Mouse (Mus musculus) macrophage (primary cell): ENCODE results near the gene Prpf8. TPM values are rescaled to one million over a fixed set of nuclear protein-coding genes. Genes with fewer than 3 reads are reported as not detected.

ENCODE experiments used
- H3K27ac ChIP-seq: fragments of 350-480 bp; formaldehyde crosslinking; 2 replicates; pipeline ENCODE4 v1.9.0; 2021
- H3K36me3 ChIP-seq: fragments of 350-480 bp; formaldehyde crosslinking; 2 replicates; pipeline ENCODE4 v1.9.0; 2021; ENCODE audit errors: inconsistent target
- H3K4me3 ChIP-seq: fragments of 350-480 bp; formaldehyde crosslinking; 2 replicates; pipeline ENCODE4 v1.9.0; 2021; ENCODE audit errors: inconsistent target
- H3K79me2 ChIP-seq: fragments of 350-480 bp; formaldehyde crosslinking; 2 replicates; pipeline ENCODE4 v1.9.0; 2021; ENCODE audit errors: inconsistent target
- WGBS: methylation state at CpG from one replicate; pipeline ENCODE4 v1.1.7; 2026; ENCODE audit warnings: inconsistent platforms; ENCODE audit not compliant: missing documents; 5-methylcytosine and 5-hydroxymethylcytosine counted together
- polyA plus RNA-seq: library from polyadenylated mRNA; stranded (reverse); fragments of 250-400 nt; gene quantifications from 3 replicates; pipeline ENCODE4 v1.2.4, GENCODE M21; 2018; ENCODE audit warnings: inconsistent platforms

Prpf8 gene
- polyA plus RNA-seq, 1 experiment from 2014 or later = 86.0 TPM

GRCm38 (mm10) chr11:75462865-75463336 lies 23.7 kb upstream of the Prpf8 start:
- 15% methylated on average over 9 of the region's 9 CpGs for WGBS
- H3K4me3 ChIP-seq = peak overlapping the region; percentile 100
- peaks cover 35% of the 10 kb centered on the region for H3K36me3 ChIP-seq
- H3K79me2 ChIP-seq = peaks cover 42% of the 10 kb centered on the region
- H3K27ac ChIP-seq = peak overlapping the region; percentile 96

DNA sequence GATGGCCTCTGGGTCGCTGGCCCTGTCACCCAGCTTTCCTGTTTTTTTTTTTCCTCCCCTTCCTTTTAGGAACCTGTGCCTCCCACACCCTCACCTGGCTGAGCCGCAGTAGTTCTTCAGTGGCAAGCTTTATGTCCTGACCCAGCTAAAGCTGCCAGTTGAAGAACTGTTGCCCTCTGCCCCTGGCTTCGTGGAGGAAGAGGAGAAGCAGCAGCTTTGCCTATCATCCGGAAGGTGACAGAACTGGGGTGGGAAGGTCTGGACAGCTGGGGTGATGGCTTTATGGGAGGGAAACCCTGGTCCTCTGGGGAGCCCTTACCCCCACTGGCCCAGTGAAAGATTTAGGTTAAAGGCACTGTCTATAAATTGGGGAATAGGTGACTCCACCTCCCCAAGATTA lies 23.0 kb upstream of the Prpf8 start:
- H3K36me3 ChIP-seq = peaks cover 35% of the 10 kb centered on the region
- 0 out of 2 replicates have a peak overlapping the region, but pooled peaks have one; percentile 96 for H3K27ac ChIP-seq
- peak overlapping the region; percentile 100; the same call in 1 of the 2 replicates for H3K4me3 ChIP-seq
- WGBS = 90% methylated on average over 4 of the region's 4 CpGs
- peaks cover 42% of the 10 kb centered on the region for H3K79me2 ChIP-seq

GRCm38 (mm10) chr11:75464417-75464816 lies 22.2 kb upstream of the Prpf8 start:
- Histone ChIP-seq H3K79me2 (peaks cover 42% of the 10 kb centered on the region), H3K36me3 (peaks cover 35% of the 10 kb centered on the region), H3K27ac (no peak overlapping the region), H3K4me3 (no peak overlapping the region)
- WGBS = 91% methylated on average over 4 of the region's 6 CpGs

GRCm38 (mm10) chr11:75465051-75465450 lies 21.6 kb upstream of the Prpf8 start:
- peaks cover 42% of the 10 kb centered on the region for H3K79me2 ChIP-seq
- H3K4me3 ChIP-seq = no peak overlapping the region
- H3K36me3 ChIP-seq = peaks cover 35% of the 10 kb centered on the region
- 68% methylated on average over 6 of the region's 6 CpGs for WGBS
- H3K27ac ChIP-seq = no peak overlapping the region

- WGBS = 98% methylated on average over 4 of the region's 4 CpGs
- Histone ChIP-seq H3K4me3 (no peak overlapping the region), H3K36me3 (peaks cover 35% of the 10 kb centered on the region), H3K79me2 (peaks cover 37% of the 10 kb centered on the region), H3K27ac (no peak overlapping the region)
These were observed 19.7 kb upstream of the Prpf8 start for GRCm38 (mm10) chr11:75466731-75467505.

- no peak overlapping the region for H3K27ac ChIP-seq
These were observed 19.0 kb upstream of the Prpf8 start for GRCm38 (mm10) chr11:75467512-75468215.

DNA sequence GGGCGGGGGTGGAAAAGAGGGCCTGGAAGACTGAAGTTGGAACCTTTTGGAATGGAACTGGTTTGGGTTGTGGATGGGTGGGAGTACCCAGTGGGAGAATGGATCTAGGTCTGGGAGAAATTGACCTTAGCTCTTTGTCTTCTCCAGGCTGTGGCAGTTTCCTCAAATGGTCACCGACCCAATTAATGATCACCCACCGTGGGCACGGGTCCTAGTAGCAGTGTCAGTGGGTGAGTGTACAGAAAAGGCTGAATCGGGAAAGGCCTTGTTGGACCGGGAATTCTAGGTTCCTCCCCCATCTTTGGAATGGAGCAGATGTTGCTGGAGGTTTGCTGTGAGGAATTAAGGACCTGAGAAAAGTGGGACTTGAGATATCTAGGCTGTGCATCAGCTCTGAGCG lies 18.2 kb upstream of the Prpf8 start:
- Histone ChIP-seq H3K4me3 (no peak overlapping the region; the same call in 1 of the 2 replicates), H3K27ac (no peak overlapping the region), H3K36me3 (peaks cover 33% of the 10 kb centered on the region), H3K79me2 (peaks cover 22% of the 10 kb centered on the region)
- 53% methylated on average over 7 of the region's 7 CpGs for WGBS

More at GRCm38 (mm10) chr11:75467512-75468215, 19.0 kb upstream of the Prpf8 start:
- 25% methylated on average over 19 of the region's 19 CpGs for WGBS
- Histone ChIP-seq H3K79me2 (peaks cover 29% of the 10 kb centered on the region), H3K4me3 (peak overlapping the region; percentile 5; the same call in 1 of the 2 replicates), H3K36me3 (peaks cover 35% of the 10 kb centered on the region)

GRCm38 (mm10) chr11:75469261-75469660 lies 17.4 kb upstream of the Prpf8 start:
- Histone ChIP-seq H3K4me3 (no peak overlapping the region), H3K36me3 (peaks cover 24% of the 10 kb centered on the region), H3K79me2 (peaks cover 13% of the 10 kb centered on the region), H3K27ac (no peak overlapping the region)
- 98% methylated on average over 4 of the region's 4 CpGs for WGBS

- H3K27ac ChIP-seq = no peak overlapping the region
These were observed 15.9 kb upstream of the Prpf8 start for GRCm38 (mm10) chr11:75470675-75471074.

DNA sequence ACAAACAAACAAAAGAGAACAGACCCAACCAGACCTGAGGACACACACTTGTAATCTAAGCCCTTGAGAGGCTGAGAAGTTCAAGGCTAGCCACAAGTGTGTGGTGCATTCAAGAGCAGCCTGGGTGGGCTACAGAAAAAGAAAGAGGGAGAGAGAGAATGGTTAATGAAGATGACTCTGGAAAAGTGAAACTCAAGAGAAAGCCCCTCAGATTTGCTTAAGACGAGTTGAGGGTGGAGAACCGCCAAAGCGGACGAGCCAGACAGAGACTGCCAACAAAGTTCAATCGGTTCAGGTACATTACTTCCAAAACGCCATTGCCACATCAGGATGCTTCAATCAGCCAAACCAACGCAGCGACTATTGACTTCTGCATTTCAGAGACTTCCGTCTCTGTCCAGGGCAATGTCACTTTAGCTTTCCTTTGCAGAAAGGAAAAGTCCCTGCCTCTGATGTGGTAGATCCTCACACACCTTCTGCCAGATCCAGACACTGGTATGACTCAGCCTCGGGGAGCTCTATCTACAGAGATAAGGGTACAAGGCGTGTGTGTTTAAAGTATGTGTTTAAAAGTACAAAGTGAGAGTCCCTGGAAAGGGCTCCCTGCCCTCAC lies 14.0 kb upstream of the Prpf8 start:
- 37% methylated on average over 11 of the region's 11 CpGs for WGBS
- no peak overlapping the region for H3K4me3 ChIP-seq
- H3K27ac ChIP-seq = no peak overlapping the region
- no peaks in the 10 kb centered on the region for H3K36me3 ChIP-seq
- H3K79me2 ChIP-seq = no peaks in the 10 kb centered on the region

More at GRCm38 (mm10) chr11:75470675-75471074, 15.9 kb upstream of the Prpf8 start:
- no peak overlapping the region for H3K4me3 ChIP-seq
- no peaks in the 10 kb centered on the region for H3K79me2 ChIP-seq
- 96% methylated on average over 2 of the region's 3 CpGs for WGBS
- H3K36me3 ChIP-seq = peaks cover 10% of the 10 kb centered on the region

DNA sequence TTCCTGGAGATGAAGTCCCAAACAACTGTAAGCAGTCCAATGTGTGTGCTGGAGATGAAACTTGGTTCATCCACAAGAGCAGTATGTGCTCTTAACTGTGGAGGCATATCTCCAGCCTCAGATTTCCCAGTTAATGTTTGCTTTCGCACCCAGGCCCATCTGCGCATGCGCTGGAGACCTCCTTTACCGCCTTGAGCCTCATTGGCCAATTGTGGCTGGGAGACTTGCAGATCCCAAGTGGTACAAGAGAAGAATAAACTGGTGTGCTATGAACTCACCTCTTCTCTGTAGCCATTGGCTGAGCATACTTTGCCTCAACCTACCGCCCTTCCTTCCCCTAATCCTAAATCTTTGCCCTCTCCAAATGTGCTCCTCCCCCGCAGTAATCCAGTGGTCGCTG lies 13.2 kb upstream of the Prpf8 start:
- Histone ChIP-seq H3K4me3 (no peak overlapping the region), H3K27ac (no peak overlapping the region)
- 89% methylated on average over 7 of the region's 7 CpGs for WGBS

DNA sequence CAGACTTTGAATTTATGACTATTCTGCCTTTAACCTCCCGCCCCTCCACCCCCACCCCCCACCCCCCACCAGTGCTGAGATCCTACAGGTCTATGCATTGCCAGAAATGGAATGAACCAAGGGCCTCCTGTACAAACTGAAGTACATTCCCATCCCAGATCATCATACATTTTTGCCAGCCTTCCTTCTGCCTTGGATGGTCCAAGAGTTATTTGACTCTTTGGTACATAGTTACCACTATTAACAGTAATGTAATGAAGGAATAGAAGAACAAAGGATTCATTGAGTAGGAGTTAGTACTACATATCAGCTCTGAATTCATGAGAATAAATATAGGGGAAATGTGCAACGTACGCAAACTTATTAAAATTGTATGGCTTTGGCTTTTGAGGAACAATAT lies 424 bp upstream of the Prpf8 start:
- Histone ChIP-seq H3K4me3 (no peak overlapping the region), H3K36me3 (peaks cover 26% of the 10 kb centered on the region), H3K79me2 (peaks cover 34% of the 10 kb centered on the region), H3K27ac (no peak overlapping the region; the same call in 1 of the 2 replicates)
- 0% methylated on average over 2 of the region's 3 CpGs for WGBS

More for the DNA sequence above, 13.2 kb upstream of the Prpf8 start:
- Histone ChIP-seq H3K36me3 (no peaks in the 10 kb centered on the region), H3K79me2 (no peaks in the 10 kb centered on the region)

DNA sequence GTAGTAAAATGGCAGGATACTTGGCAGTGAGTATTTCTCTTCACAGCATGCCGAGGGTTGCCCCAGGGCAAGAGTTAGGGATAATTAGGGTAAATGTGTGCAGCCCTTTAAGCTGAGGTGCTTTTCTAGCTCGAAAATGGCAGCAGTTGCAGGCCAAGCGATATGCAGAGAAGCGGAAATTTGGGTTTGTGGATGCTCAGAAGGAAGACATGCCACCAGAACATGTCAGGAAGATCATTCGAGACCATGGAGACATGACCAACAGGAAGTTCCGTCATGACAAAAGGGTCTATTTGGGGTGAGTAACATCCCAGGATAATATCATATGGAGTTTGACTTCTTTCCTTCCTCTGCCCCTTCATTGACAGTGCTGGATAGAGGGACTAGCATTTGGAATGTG lies 880 bp downstream of the Prpf8 start:
- Histone ChIP-seq H3K79me2 (peaks cover 34% of the 10 kb centered on the region), H3K36me3 (peaks cover 39% of the 10 kb centered on the region), H3K4me3 (peak overlapping the region; percentile 96), H3K27ac (peak overlapping the region; percentile 73)
- 28% methylated on average over 6 of the region's 6 CpGs for WGBS

DNA sequence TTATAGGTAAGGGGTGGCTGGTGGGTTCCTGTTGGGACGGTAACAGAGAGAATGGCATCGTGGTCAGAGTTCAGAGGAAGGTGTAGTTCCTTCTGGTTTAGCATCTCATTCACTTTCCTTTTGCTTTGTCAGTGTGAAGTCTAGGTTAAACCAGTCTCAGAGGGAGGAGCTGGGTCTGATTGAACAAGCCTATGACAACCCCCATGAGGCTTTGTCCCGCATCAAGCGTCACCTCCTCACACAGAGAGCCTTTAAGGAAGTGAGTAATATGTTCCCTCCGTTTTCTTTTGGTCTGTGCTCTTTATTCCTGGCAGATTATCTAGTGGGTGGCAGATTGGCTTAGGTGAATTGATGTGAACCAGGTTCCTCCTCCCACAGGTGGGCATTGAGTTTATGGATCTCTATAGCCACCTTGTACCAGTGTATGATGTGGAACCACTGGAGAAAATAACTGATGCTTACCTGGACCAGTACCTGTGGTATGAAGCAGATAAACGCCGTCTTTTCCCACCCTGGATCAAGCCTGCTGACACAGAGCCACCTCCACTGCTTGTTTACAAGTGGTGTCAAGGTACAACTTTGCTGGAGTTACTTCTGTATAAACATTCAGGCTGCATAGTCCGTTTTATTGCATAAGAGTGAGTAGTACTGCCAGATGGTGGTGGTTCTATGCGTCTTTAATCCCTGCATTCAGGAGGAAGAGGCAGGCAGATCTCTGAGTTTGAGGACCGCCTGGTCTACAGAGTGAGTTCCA lies 7.9 kb downstream of the Prpf8 start:
- H3K36me3 ChIP-seq = peaks cover 100% of the 10 kb centered on the region
- H3K79me2 ChIP-seq = peaks cover 6% of the 10 kb centered on the region
- H3K4me3 ChIP-seq = no peak overlapping the region
- H3K27ac ChIP-seq = no peak overlapping the region
- 85% methylated on average over 10 of the region's 10 CpGs for WGBS
